Mouse (Mus musculus) neural tube, embryonic 11.5 days (tissue): ENCODE results near the gene Maml3. TPM values are rescaled to one million over a fixed set of nuclear protein-coding genes. Genes with fewer than 3 reads are reported as not detected.
A peak's percentile ranks its signal among the peaks of the same experiment; 100 is the strongest.

Experiments
- ATAC-seq: fragments of 200-750 bp; cut with Nextera tagmentation; 2 replicates; pipeline ENCODE4 v1.8.0; 2017; ENCODE audit warnings: moderate number of reproducible peaks, mild to moderate bottlenecking, moderate TSS enrichment, moderate library complexity; ENCODE audit not compliant: insufficient read depth, low FRiP score, low TSS enrichment
- DNase-seq: peaks from one replicate; pipeline ENCODE4 v3.0.0-alpha.2; 2015; ENCODE audit warnings: low spot score
- H3K27ac ChIP-seq: fragments of 300-500 bp; sonication (generic); 2 replicates; pipeline ENCODE4 v1.5.1; 2014; ENCODE audit warnings: low read depth, mild to moderate bottlenecking, low read length
- H3K27me3 ChIP-seq: fragments of 300-500 bp; sonication (generic); 2 replicates; pipeline ENCODE4 v1.6.1; 2014; ENCODE audit warnings: mild to moderate bottlenecking, low read length, mixed read lengths; ENCODE audit not compliant: control insufficient read depth, insufficient read depth
- H3K36me3 ChIP-seq: fragments of 300-500 bp; sonication (generic); 2 replicates; pipeline ENCODE4 v1.6.1; 2014; ENCODE audit warnings: mild to moderate bottlenecking, low read length, moderate library complexity, mixed read lengths; ENCODE audit not compliant: control insufficient read depth, insufficient read depth
- H3K4me1 ChIP-seq: fragments of 300-500 bp; sonication (generic); 2 replicates; pipeline ENCODE4 v1.6.1; 2014; ENCODE audit warnings: low read length, mixed read lengths; ENCODE audit not compliant: control insufficient read depth, insufficient read depth
- H3K4me2 ChIP-seq: fragments of 300-500 bp; sonication (generic); 2 replicates; pipeline ENCODE4 v1.6.1; 2014; ENCODE audit warnings: low read depth, mild to moderate bottlenecking, moderate library complexity
- H3K4me3 ChIP-seq: fragments of 300-500 bp; sonication (generic); 2 replicates; pipeline ENCODE4 v1.5.1; 2014; ENCODE audit warnings: low read depth, low read length
- H3K9ac ChIP-seq: fragments of 300-500 bp; sonication (generic); 2 replicates; pipeline ENCODE4 v1.6.1; 2014; ENCODE audit warnings: mild to moderate bottlenecking, low read length
- H3K9me3 ChIP-seq: fragments of 300-500 bp; sonication (generic); 2 replicates; pipeline ENCODE4 v1.6.1; 2016; ENCODE audit warnings: low read length; ENCODE audit not compliant: control insufficient read depth
- WGBS: fragments of 180-500 bp; shearing (Covaris S2); extraction: QIAGEN DNeasy Blood & Tissue Kit; methylation state at CpG from one replicate; pipeline ENCODE4 v1.1.7; 2014; 5-methylcytosine and 5-hydroxymethylcytosine counted together
- polyA plus RNA-seq: library from polyadenylated mRNA; unstranded; fragments of >200 nt; fragmentation: Nextera tagmentation; extraction: Ambion mirVana; gene quantifications from 2 replicates; pipeline ENCODE4 v1.2.1, GENCODE M21; 2014

Gene Maml3
- polyA plus RNA-seq, 1 experiment from 2014 or later: 8.1 TPM

GRCm38 (mm10) chr3:51807981-51808870 lies 296.6 kb downstream of the Maml3 start:
- no peaks in the 10 kb centered on the region for H3K36me3 ChIP-seq
- no peaks in the 10 kb centered on the region for H3K9me3 ChIP-seq
- H3K4me3 ChIP-seq: no peak overlapping the region
- no peak for ATAC-seq
- H3K4me1 ChIP-seq: peaks cover 28% of the 10 kb centered on the region
- no peaks in the 10 kb centered on the region for H3K27me3 ChIP-seq
- H3K9ac ChIP-seq: no peak overlapping the region
- DNase-seq: no peak
- no peak overlapping the region for H3K27ac ChIP-seq
- no peak overlapping the region for H3K4me2 ChIP-seq
- WGBS: 85% methylated on average over 16 of the region's 16 CpGs

GRCm38 (mm10) chr3:51805488-51806318 lies 299.2 kb downstream of the Maml3 start:
- peak; percentile 90 for ATAC-seq
- Histone ChIP-seq H3K4me3 (no peak overlapping the region), H3K4me2 (no peak overlapping the region), H3K9me3 (no peaks in the 10 kb centered on the region), H3K27ac (peak overlapping the region; percentile 76), H3K27me3 (no peaks in the 10 kb centered on the region), H3K36me3 (no peaks in the 10 kb centered on the region), H3K9ac (peak overlapping the region; percentile 15; the same call in 1 of the 2 replicates), H3K4me1 (peaks cover 34% of the 10 kb centered on the region)
- DNase-seq: peak; percentile 69
- 19% methylated on average over 13 of the region's 13 CpGs for WGBS

GRCm38 (mm10) chr3:51803903-51804302 lies 301.0 kb downstream of the Maml3 start:
- 58% methylated on average over 6 of the region's 6 CpGs for WGBS
- H3K4me2 ChIP-seq: no peak overlapping the region
- no peak for ATAC-seq
- no peaks in the 10 kb centered on the region for H3K27me3 ChIP-seq
- H3K4me3 ChIP-seq: no peak overlapping the region
- no peak overlapping the region for H3K9ac ChIP-seq
- no peaks in the 10 kb centered on the region for H3K9me3 ChIP-seq
- no peak for DNase-seq
- H3K4me1 ChIP-seq: peaks cover 33% of the 10 kb centered on the region
- H3K36me3 ChIP-seq: no peaks in the 10 kb centered on the region
- H3K27ac ChIP-seq: no peak overlapping the region

- H3K4me3 ChIP-seq: no peak overlapping the region
- peaks cover 39% of the 10 kb centered on the region for H3K4me1 ChIP-seq
- WGBS: 87% methylated on average over 9 of the region's 9 CpGs
- H3K9me3 ChIP-seq: no peaks in the 10 kb centered on the region
- ATAC-seq: no peak
- H3K9ac ChIP-seq: no peak overlapping the region
- no peak overlapping the region for H3K27ac ChIP-seq
- H3K27me3 ChIP-seq: no peaks in the 10 kb centered on the region
- DNase-seq: no peak
- H3K36me3 ChIP-seq: no peaks in the 10 kb centered on the region
- no peak overlapping the region for H3K4me2 ChIP-seq
Measured at GRCm38 (mm10) chr3:51799650-51800049, 305.2 kb downstream of the Maml3 start.

GRCm38 (mm10) chr3:51796838-51797237 lies 308.0 kb downstream of the Maml3 start:
- no peaks in the 10 kb centered on the region for H3K27me3 ChIP-seq
- 49% methylated on average over 6 of the region's 6 CpGs for WGBS
- no peak overlapping the region for H3K4me3 ChIP-seq
- peaks cover 28% of the 10 kb centered on the region for H3K4me1 ChIP-seq
- no peaks in the 10 kb centered on the region for H3K36me3 ChIP-seq
- no peaks in the 10 kb centered on the region for H3K9me3 ChIP-seq
- no peak overlapping the region; the same call in 1 of the 2 replicates for H3K4me2 ChIP-seq
- DNase-seq (no peak), ATAC-seq (peak; percentile 42; the same call in 1 of the 2 replicates)
- H3K9ac ChIP-seq: no peak overlapping the region
- no peak overlapping the region for H3K27ac ChIP-seq

GRCm38 (mm10) chr3:51796219-51796828 lies 308.6 kb downstream of the Maml3 start:
- WGBS: 71% methylated on average over 12 of the region's 12 CpGs
- no peak for ATAC-seq
- H3K36me3 ChIP-seq: no peaks in the 10 kb centered on the region
- no peak overlapping the region for H3K9ac ChIP-seq
- 0 out of 2 replicates have a peak overlapping the region, but pooled peaks have one; percentile 17 for H3K27ac ChIP-seq
- H3K4me3 ChIP-seq: no peak overlapping the region
- no peak overlapping the region; the same call in 1 of the 2 replicates for H3K4me2 ChIP-seq
- peak; percentile 55 for DNase-seq
- H3K27me3 ChIP-seq: no peaks in the 10 kb centered on the region
- H3K4me1 ChIP-seq: peaks cover 33% of the 10 kb centered on the region
- no peaks in the 10 kb centered on the region for H3K9me3 ChIP-seq

- ATAC-seq (no peak), DNase-seq (no peak)
- Histone ChIP-seq H3K9me3 (0 out of 2 replicates have a peak, but pooled peaks cover 2% of the 10 kb centered on the region), H3K27me3 (no peaks in the 10 kb centered on the region), H3K36me3 (no peaks in the 10 kb centered on the region), H3K4me2 (no peak overlapping the region), H3K9ac (peak overlapping the region; percentile 42), H3K4me3 (no peak overlapping the region), H3K4me1 (peaks cover 38% of the 10 kb centered on the region), H3K27ac (0 out of 2 replicates have a peak overlapping the region, but pooled peaks have one; percentile 44)
- WGBS: 54% methylated on average over 7 of the region's 7 CpGs
Measured at GRCm38 (mm10) chr3:51791542-51791941, 313.3 kb downstream of the Maml3 start.

- H3K27me3 ChIP-seq: no peaks in the 10 kb centered on the region
- H3K9ac ChIP-seq: peak overlapping the region; percentile 50
- no peak overlapping the region for H3K4me3 ChIP-seq
- DNase-seq: no peak
- WGBS: 19% methylated on average over 10 of the region's 10 CpGs
- peak overlapping the region; percentile 31 for H3K4me2 ChIP-seq
- H3K36me3 ChIP-seq: no peaks in the 10 kb centered on the region
- 0 out of 2 replicates have a peak, but pooled peaks cover 2% of the 10 kb centered on the region for H3K9me3 ChIP-seq
- H3K4me1 ChIP-seq: peaks cover 30% of the 10 kb centered on the region
- ATAC-seq: peak; percentile 18; the same call in 1 of the 2 replicates
- peak overlapping the region; percentile 95 for H3K27ac ChIP-seq
Measured at GRCm38 (mm10) chr3:51789389-51789904, 315.4 kb downstream of the Maml3 start.
